Mouse (Mus musculus) limb, embryonic 10.5 days (tissue): ENCODE measurements around the gene Lyrm4. TPM values are rescaled to one million over a fixed set of nuclear protein-coding genes. Genes with fewer than 3 reads are reported as not detected.
"Not testable (repeated sequence)": the region's sequence is repeated elsewhere in the genome, so short reads cannot be mapped to it uniquely, and the experiment has no call there.

ENCODE experiments used
- DNase-seq: peaks from one replicate; pipeline ENCODE4 v3.0.0-alpha.2; 2017; ENCODE audit warnings: low spot score
- H3K27ac ChIP-seq: fragments of 300-500 bp; sonication (generic); 2 replicates; pipeline ENCODE4 v1.5.1; 2016; ENCODE audit warnings: mild to moderate bottlenecking
- H3K27me3 ChIP-seq: fragments of 300-500 bp; sonication (generic); 2 replicates; pipeline ENCODE4 v1.6.1; 2016; ENCODE audit warnings: low read depth, mild to moderate bottlenecking; ENCODE audit not compliant: poor library complexity, severe bottlenecking
- H3K36me3 ChIP-seq: fragments of 300-500 bp; sonication (generic); 2 replicates; pipeline ENCODE4 v1.6.1; 2016; ENCODE audit warnings: mild to moderate bottlenecking, moderate library complexity
- H3K4me1 ChIP-seq: fragments of 300-500 bp; sonication (generic); 2 replicates; pipeline ENCODE4 v1.6.1; 2016
- H3K4me3 ChIP-seq: fragments of 300-500 bp; sonication (generic); 2 replicates; pipeline ENCODE4 v1.5.1; 2016; ENCODE audit warnings: mild to moderate bottlenecking, moderate library complexity
- H3K9me3 ChIP-seq: fragments of 300-500 bp; sonication (generic); replicated peaks from 2 replicates; pipeline ENCODE4 v1.6.1; 2016; ENCODE audit warnings: mild to moderate bottlenecking
- WGBS: fragments of 180-500 bp; shearing (Covaris S2); methylation state at CpG from one replicate; pipeline ENCODE4 v1.1.7; 2016; 5-methylcytosine and 5-hydroxymethylcytosine counted together
- polyA plus RNA-seq: library from polyadenylated mRNA; unstranded; fragments of >200 nt; fragmentation: Nextera tagmentation; extraction: Ambion mirVana; gene quantifications from 2 replicates; pipeline ENCODE4 v1.2.1, GENCODE M21; 2016

Gene Lyrm4
- polyA plus RNA-seq, 1 experiment from 2014 or later, result 18.7 TPM

DNA sequence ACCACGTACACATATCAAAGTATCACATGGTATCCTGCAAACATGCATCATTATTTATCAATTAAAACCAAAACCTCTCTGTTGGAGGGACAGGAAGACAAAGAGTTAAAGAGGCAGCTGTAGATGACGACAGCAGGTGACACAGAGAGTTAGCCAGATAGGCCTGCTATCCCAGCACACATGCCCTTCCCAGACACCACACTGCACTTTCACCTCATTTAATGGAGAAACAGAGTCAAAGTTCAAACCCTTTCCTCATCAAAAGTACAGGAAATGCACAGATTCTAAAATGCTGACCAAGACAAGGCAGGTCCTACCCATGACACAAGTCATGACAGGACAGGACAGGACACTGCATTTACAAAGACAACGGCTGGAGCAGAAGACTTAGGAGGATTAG lies 101.7 kb downstream of the Lyrm4 start:
- Histone ChIP-seq H3K4me1 (no peaks in the 10 kb centered on the region), H3K27me3 (no peaks in the 10 kb centered on the region), H3K27ac (no peak overlapping the region), H3K9me3 (no peaks in the 10 kb centered on the region), H3K36me3 (no peaks in the 10 kb centered on the region), H3K4me3 (no peak overlapping the region)
- no peak for DNase-seq
- WGBS, result 72% methylated on average over 3 of the region's 3 CpGs

DNA sequence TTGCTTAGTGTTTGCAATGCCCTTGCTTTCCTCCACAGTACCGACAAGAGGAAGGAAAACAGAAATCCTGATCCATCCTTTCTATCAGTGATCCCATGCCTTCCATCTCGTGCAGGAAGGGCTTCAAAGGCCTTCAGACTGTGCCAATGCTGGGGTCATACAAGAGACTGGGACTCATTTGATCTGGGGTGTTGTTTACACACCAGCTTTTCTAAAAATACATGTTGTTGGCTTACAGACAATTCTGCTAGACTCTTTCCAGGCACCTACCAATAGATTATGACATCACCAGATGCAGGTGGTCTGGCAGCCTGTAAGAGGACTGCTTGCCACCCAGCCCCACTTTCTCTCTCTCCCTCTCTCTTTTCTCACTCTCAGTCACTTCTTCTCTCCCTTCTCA lies 107.3 kb downstream of the Lyrm4 start:
- WGBS, result 82% methylated on average over 2 of the region's 2 CpGs

DNA sequence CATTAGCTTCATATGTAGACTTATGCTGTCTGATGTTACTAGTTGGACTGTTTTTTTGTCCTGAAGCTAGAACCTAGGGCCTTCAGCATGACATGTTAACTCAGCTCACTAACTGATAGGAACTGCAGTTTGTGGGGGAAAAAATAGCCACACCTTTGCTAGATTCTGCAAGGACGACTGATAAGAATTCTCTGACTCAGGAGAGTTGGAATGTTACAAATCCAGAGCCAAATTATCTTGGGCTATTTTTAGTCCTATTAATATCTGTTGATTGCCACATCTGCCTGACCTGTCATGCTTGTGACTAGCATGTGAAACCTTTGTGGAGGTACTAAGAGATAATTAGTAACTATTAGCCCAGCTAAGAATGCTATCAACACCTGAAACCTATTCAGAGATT lies 116.5 kb downstream of the Lyrm4 start:
- Histone ChIP-seq H3K36me3 (no peaks in the 10 kb centered on the region), H3K9me3 (no peaks in the 10 kb centered on the region), H3K27me3 (no peaks in the 10 kb centered on the region), H3K4me1 (no peaks in the 10 kb centered on the region; the same call in 1 of the 2 replicates), H3K27ac (no peak overlapping the region), H3K4me3 (no peak overlapping the region)
- no peak for DNase-seq
- 80% methylated on average over 1 of the region's 1 CpGs for WGBS

More for the DNA sequence above, 107.3 kb downstream of the Lyrm4 start:
- H3K36me3 ChIP-seq, result no peaks in the 10 kb centered on the region
- no peaks in the 10 kb centered on the region for H3K4me1 ChIP-seq
- H3K27me3 ChIP-seq, result no peaks in the 10 kb centered on the region
- no peak overlapping the region for H3K27ac ChIP-seq
- no peak overlapping the region for H3K4me3 ChIP-seq
- H3K9me3 ChIP-seq, result no peaks in the 10 kb centered on the region
- DNase-seq, result no peak

DNA sequence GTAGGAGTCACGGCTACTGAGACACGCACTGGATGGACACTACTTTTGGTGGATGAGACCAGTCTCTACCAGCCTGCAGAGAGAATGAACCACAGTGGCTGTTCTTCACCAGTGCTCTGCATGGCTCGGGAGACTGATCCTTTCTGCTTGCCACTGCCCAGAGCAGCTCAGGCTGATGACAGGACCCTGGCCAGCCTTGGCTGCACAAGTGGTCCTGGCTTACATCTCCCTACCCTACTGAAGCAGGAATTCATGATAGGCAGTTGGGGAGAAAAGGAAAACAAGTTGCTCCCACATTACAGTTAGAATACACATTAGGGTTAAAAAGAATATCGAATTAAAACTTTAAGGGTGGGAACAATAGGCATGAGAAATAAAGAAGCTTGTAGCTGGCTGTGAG lies 119.7 kb downstream of the Lyrm4 start:
- no peaks in the 10 kb centered on the region for H3K27me3 ChIP-seq
- H3K27ac ChIP-seq, result no peak overlapping the region
- H3K36me3 ChIP-seq, result no peaks in the 10 kb centered on the region
- H3K4me1 ChIP-seq, result no peaks in the 10 kb centered on the region; the same call in 1 of the 2 replicates
- WGBS, result 91% methylated on average over 4 of the region's 4 CpGs
- no peak overlapping the region for H3K4me3 ChIP-seq
- no peaks in the 10 kb centered on the region for H3K9me3 ChIP-seq
- DNase-seq, result no peak

DNA sequence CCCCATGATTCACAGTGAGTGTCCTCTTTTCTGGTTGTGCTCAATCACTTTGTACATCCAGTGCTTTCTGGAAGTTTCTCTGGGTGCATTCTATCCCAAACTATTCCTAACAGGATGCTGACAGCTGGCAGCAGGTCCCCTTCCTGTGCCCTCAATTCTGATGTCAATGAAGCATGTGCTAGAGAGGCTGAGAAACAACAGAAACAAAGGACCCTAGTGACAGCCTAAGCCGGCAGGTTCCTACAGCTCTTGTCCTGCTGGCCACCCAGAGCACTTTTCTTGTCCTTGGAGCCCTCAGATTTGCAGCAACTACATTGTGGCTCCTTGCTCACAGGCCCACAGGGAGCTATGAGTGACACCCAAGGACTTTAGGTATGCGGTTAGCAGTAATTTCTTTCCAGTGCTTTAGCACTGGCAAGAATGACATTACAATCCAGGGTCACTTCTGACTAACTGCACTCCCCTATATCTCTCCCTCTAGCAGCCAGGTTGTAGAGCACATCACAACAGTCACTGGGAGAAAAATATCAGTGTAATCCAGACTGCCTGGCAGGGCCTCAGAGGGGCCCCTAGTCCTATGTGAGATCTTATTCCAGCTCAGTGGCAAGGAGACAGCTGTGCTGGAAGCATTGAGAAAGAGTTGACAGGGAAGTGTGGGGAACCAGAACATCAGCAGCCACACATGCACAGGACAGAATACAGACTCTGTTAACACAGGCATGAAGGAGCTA lies 121.5 kb downstream of the Lyrm4 start:
- Histone ChIP-seq H3K9me3 (no peaks in the 10 kb centered on the region), H3K27ac (no peak overlapping the region), H3K27me3 (no peaks in the 10 kb centered on the region), H3K36me3 (no peaks in the 10 kb centered on the region), H3K4me3 (no peak overlapping the region), H3K4me1 (no peaks in the 10 kb centered on the region)
- 84% methylated on average over 2 of the region's 2 CpGs for WGBS
- DNase-seq, result no peak

GRCm38 (mm10) chr13:35995231-35995630 lies 122.1 kb downstream of the Lyrm4 start:
- Histone ChIP-seq H3K4me1 (no peaks in the 10 kb centered on the region), H3K27me3 (no peaks in the 10 kb centered on the region), H3K4me3 (no peak overlapping the region), H3K9me3 (no peaks in the 10 kb centered on the region), H3K36me3 (no peaks in the 10 kb centered on the region), H3K27ac (no peak overlapping the region)
- WGBS, result 82% methylated on average over 3 of the region's 3 CpGs
- no peak for DNase-seq

DNA sequence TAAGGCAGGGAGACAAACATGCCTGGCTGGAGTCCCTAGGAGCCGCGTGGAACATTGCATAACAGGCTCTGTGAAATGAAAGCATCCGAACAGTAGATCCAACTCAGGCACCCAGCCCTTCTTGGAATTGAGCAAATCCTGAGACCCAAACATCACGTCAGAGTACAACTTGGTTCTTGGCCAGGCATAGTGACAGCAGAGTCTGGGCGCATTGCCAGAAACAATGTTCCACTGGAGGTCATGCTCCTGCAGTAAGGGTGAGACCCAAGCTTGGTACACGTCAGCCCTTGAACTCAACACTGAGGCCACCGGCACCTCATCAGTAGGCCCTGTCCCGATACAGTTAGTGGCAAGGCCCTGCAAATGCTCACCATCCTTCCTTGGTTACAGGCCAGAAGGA lies 123.3 kb downstream of the Lyrm4 start:
- DNase-seq, result no peak

GRCm38 (mm10) chr13:35991185-35991584 lies 126.1 kb downstream of the Lyrm4 start:
- not testable (repeated sequence) for H3K27ac ChIP-seq, H3K27me3 ChIP-seq, H3K9me3 ChIP-seq, H3K36me3 ChIP-seq, H3K4me3 ChIP-seq, DNase-seq
- 98% methylated on average over 21 of the region's 21 CpGs for WGBS
- H3K4me1 ChIP-seq, result peaks cover 14% of the 10 kb centered on the region

More for the DNA sequence above, 123.3 kb downstream of the Lyrm4 start:
- Histone ChIP-seq H3K36me3 (no peaks in the 10 kb centered on the region), H3K4me3 (no peak overlapping the region), H3K27me3 (no peaks in the 10 kb centered on the region), H3K4me1 (peaks cover 4% of the 10 kb centered on the region; the same call in 1 of the 2 replicates), H3K27ac (no peak overlapping the region), H3K9me3 (no peaks in the 10 kb centered on the region)
- 96% methylated on average over 8 of the region's 8 CpGs for WGBS

DNA sequence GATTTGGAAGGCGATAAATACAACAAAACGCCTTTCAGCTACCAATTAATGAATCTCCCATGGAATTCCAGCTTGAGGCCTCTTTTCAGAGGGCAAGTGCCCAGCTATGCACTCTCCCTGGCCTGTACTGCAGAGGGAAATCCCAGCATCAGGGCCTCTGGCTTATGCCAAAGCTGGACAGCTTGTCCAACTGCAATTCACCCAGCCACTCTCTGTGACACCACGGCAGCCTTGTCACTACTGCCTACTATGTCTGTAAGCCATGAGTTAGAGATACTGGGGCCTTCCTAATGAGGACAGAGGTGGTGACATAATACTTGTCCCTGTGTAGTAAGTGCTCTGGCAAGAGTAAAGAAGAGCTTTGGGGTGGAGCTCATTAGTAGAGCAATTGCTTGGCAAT lies 128.0 kb downstream of the Lyrm4 start:
- Histone ChIP-seq H3K9me3 (no peaks in the 10 kb centered on the region), H3K36me3 (no peaks in the 10 kb centered on the region), H3K27me3 (no peaks in the 10 kb centered on the region), H3K4me3 (no peak overlapping the region), H3K4me1 (peaks cover 14% of the 10 kb centered on the region), H3K27ac (no peak overlapping the region)
- DNase-seq, result no peak
- WGBS, result 73% methylated on average over 3 of the region's 3 CpGs

DNA sequence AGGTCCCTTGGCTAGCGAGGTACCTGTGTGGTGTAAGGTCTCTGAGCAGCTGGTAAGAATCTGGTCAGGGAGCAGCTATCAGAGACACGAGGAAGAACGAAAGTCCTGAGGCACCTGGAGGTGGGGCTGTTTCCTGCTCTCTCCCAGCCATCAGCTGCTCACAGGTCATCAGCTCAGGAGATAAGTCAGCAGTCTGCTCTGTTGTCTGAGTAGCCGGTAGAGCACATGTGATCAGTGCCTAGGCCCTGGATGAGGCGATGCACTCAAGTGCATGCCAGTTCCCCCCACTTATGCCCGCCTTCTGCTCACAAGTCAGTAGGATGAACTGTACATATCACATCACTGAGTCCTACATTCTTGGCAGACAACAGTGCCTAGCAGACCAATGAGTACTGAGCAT lies 134.3 kb downstream of the Lyrm4 start:
- Histone ChIP-seq H3K4me1 (peaks cover 5% of the 10 kb centered on the region), H3K27me3 (no peaks in the 10 kb centered on the region), H3K36me3 (peaks cover 4% of the 10 kb centered on the region; the same call in 1 of the 2 replicates), H3K27ac (no peak overlapping the region), H3K4me3 (no peak overlapping the region), H3K9me3 (no peaks in the 10 kb centered on the region)
- WGBS, result 87% methylated on average over 6 of the region's 6 CpGs
- DNase-seq, result no peak

- no peaks in the 10 kb centered on the region for H3K27me3 ChIP-seq
- no peak overlapping the region for H3K4me3 ChIP-seq
- DNase-seq, result no peak
- WGBS, result 82% methylated on average over 4 of the region's 4 CpGs
- no peaks in the 10 kb centered on the region for H3K4me1 ChIP-seq
- no peak overlapping the region for H3K27ac ChIP-seq
- H3K9me3 ChIP-seq, result no peaks in the 10 kb centered on the region
- peaks cover 4% of the 10 kb centered on the region; the same call in 1 of the 2 replicates for H3K36me3 ChIP-seq
Observed at GRCm38 (mm10) chr13:35980471-35980870, 136.9 kb downstream of the Lyrm4 start.

- no peaks in the 10 kb centered on the region for H3K9me3 ChIP-seq
- no peak overlapping the region for H3K4me3 ChIP-seq
- H3K27me3 ChIP-seq, result no peaks in the 10 kb centered on the region
- H3K27ac ChIP-seq, result no peak overlapping the region
- 91% methylated on average over 7 of the region's 7 CpGs for WGBS
- no peaks in the 10 kb centered on the region for H3K4me1 ChIP-seq
- DNase-seq, result no peak
- peaks cover 4% of the 10 kb centered on the region; the same call in 1 of the 2 replicates for H3K36me3 ChIP-seq
Observed at GRCm38 (mm10) chr13:35976912-35977311, 140.4 kb downstream of the Lyrm4 start.

- Histone ChIP-seq H3K27me3 (peaks cover 40% of the 10 kb centered on the region), H3K36me3 (no peaks in the 10 kb centered on the region), H3K27ac (no peak overlapping the region), H3K4me1 (peaks cover 21% of the 10 kb centered on the region), H3K9me3 (no peaks in the 10 kb centered on the region), H3K4me3 (peak overlapping the region; percentile 73)
- DNase-seq, result no peak
- 29% methylated on average over 9 of the region's 9 CpGs for WGBS
Observed at GRCm38 (mm10) chr13:35969829-35970228, 147.5 kb downstream of the Lyrm4 start.

DNA sequence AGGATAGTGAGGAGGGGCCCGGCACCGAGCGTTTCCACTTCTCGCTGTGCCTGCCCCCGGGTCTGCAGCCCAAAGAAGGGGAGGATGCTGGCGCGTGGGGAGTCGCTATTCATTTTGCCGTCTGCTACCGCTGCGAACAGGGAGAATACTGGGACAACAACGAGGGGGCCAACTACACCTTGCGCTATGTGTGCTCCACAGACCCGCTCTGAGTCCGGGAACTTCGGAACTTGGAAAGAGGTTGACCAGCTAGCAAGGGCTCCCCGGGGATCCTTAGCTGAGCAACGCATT lies 147.9 kb downstream of the Lyrm4 start:
- under 1% methylated on average over 18 of the region's 18 CpGs for WGBS
- Histone ChIP-seq H3K4me3 (peak overlapping the region; percentile 73), H3K4me1 (peaks cover 21% of the 10 kb centered on the region), H3K36me3 (no peaks in the 10 kb centered on the region), H3K27me3 (peaks cover 40% of the 10 kb centered on the region), H3K9me3 (no peaks in the 10 kb centered on the region), H3K27ac (peak overlapping the region; percentile 72)
- no peak for DNase-seq
